Mouse (Mus musculus) embryonic fibroblast, embryonic 13.5 days (primary cell): ENCODE measurements at regions not wholly inside any gene's neighbourhood (a gene's known extent, or its start where the extent isn't known, plus 50 kb on each side); places are given as distances from the start of the nearest gene placed in this dataset.

Experiments used
- CTCF ChIP-seq: IDR thresholded peaks from 2 replicates; pipeline ENCODE4 v1.5.1; 2011; ENCODE audit warnings: mild to moderate bottlenecking, control low read depth, low read length, moderate library complexity, borderline replicate concordance; ENCODE audit not compliant: insufficient read depth
- POLR2A ChIP-seq: IDR thresholded peaks from 2 replicates; pipeline ENCODE4 v1.6.1; 2011; ENCODE audit warnings: low read depth, mild to moderate bottlenecking, control low read depth, low read length, moderate library complexity

DNA sequence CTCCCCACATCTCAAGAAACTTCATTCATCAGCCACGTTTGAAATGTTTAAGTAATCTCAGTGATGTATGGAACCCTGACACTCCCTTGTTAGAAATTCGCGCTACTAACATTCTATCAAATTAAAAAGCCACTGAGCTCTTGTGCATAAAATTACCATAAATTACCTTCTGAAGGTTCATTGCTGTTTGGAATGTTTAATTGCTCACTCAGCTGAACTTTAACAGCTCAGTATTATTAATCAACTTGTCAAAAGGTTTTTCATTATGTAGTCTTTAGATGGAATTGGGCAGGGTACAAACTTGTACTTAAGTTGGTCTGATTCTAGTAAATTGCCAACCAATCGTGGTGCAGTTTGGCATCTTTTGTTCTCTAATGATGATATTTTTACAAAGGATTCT is 108.5 kb upstream of the Dph6 start:
- TF ChIP-seq CTCF, result no peak
- no peak for TF ChIP-seq POLR2A
